Mouse (Mus musculus) bone marrow macrophage, adult 2 months (primary cell): ENCODE results near the gene Abca1.

ENCODE experiments used
- CTCF ChIP-seq: IDR thresholded peaks from 2 replicates; pipeline ENCODE4 v1.5.1; 2012; ENCODE audit warnings: low read depth, mild to moderate bottlenecking, low read length, moderate library complexity
- POLR2A ChIP-seq: IDR thresholded peaks from 2 replicates; pipeline ENCODE4 v1.6.1; 2012; ENCODE audit warnings: mild to moderate bottlenecking, low read depth, low read length, borderline replicate concordance

DNA sequence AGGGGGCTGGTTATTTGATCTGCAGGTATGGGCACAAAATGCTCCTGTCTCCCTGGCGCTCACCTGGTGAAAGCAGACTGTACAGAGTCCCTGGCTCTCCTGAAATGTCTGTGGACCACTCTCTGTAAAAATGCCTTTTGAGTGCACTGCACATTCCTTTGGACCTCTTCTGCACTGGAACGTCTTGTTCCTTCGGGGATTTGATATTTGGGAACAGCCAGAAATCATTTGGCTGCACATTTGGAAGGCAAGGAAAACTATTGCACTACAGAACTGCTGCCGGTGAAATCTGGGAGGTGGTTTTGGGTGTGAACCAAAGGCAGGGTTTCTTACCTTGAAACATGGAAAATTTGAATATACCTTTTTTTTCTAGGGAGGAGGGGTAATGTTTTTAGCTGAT is 38.1 kb upstream of the Abca1 start:
- TF ChIP-seq CTCF (no peak), POLR2A (no peak)
